Mouse (Mus musculus) left cerebral cortex, adult 8-10 months (tissue): ENCODE measurements around the gene Lce1b. TPM values are rescaled to one million over a fixed set of nuclear protein-coding genes. Genes with fewer than 3 reads are reported as not detected.
"Not testable (repeated sequence)": the region's sequence is repeated elsewhere in the genome, so short reads cannot be mapped to it uniquely, and the experiment has no call there.

Experiments
- DNase-seq, 2 experiments: peaks; one replicate each; pipeline ENCODE4 v3.0.0; 2022; ENCODE audit warnings: low spot score in 2 of 2
- total RNA-seq, 4 experiments: library from RNA; stranded (reverse); gene quantifications; 2 replicates each; pipeline ENCODE4 v1.2.4; 2022

Lce1b gene
- total RNA-seq, result not detected

DNA sequence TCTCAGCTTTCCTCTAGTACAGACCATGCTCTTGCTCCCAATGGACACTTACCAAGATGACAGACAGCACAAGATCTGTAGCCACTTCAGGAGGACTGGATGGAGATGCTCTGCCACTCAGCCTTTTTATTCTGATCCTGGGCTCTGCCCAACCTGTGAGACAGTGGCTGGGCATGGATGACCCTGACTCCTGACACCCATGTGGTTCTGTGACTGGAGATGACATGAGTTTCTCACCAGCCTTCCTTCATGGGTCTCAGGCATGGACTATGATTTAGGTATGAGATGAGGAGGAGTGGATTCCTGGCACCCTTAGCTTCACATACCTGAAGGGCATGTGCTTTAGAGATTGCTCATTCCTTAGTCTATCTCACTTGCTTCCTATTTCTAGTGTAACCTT is at the start of gene Lce1b:
TSS of gene Lce1b (minus strand) at position 101 of the 400 bp plus-strand sequence.
- DNase-seq, result no peak

DNA sequence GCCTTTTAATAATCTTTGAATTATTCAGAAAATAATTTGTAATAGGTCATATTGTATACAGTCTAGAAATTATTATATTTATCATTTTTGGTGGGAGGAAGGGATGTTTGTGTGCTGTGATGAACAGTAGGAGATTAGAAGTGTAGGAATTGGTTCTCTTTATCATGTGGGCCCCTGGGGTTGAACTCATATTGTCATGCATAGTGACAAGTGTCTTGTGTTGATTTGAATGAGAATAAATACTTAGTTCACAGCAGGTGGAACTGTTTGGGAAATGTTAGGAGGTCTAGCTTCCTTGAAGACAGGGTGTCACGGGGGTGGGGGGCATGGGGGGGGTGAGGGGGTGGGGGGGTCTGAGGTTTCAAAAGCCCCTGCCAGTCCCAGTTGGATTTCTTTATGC is 37.9 kb upstream of the Lce1b start:
- DNase-seq, result no peak

DNA sequence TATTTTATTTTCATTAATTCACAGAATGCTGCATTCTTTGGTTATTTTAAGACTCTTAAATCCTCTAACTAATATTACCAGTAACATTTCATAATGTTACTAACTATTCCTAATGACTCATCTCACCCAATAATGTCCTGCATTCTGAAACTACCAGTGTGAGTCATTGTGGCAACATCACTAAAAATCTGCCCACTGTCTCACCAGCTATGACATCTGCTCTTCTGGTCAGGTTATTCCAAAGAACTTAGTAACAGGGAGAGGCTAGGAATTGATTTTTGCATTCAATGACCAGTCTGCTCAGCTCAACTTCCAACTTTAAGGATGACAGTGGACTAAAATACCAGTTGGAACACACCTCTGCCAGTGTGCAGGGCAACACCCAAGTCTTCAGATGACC is 35.0 kb upstream of the Lce1b start:
- DNase-seq, result no peak

GRCm38 (mm10) chr3:92689154-92689553 is 32.4 kb upstream of the Lce1b start:
- DNase-seq, result not testable (repeated sequence)

- DNase-seq, result no peak
These were observed 30.4 kb upstream of the Lce1b start, which contains the start of gene Lce1d for GRCm38 (mm10) chr3:92687110-92687509. TSS of gene Lce1d (minus strand) at chr3:92687210.

- DNase-seq, result no peak
These were observed 22.2 kb upstream of the Lce1b start, which contains the start of gene Lce1c for GRCm38 (mm10) chr3:92678947-92679346. TSS of gene Lce1c (plus strand) at chr3:92679247.

- DNase-seq, result no peak
These were observed 13.5 kb upstream of the Lce1b start, which contains the start of gene Lce1a2 for GRCm38 (mm10) chr3:92670215-92670614. TSS of gene Lce1a2 (minus strand) at chr3:92670315.

- no peak for DNase-seq
These were observed 8.5 kb downstream of the Lce1b start, which contains the start of gene Lce1a1 for GRCm38 (mm10) chr3:92648207-92648606. TSS of gene Lce1a1 (minus strand) at chr3:92648307.

DNA sequence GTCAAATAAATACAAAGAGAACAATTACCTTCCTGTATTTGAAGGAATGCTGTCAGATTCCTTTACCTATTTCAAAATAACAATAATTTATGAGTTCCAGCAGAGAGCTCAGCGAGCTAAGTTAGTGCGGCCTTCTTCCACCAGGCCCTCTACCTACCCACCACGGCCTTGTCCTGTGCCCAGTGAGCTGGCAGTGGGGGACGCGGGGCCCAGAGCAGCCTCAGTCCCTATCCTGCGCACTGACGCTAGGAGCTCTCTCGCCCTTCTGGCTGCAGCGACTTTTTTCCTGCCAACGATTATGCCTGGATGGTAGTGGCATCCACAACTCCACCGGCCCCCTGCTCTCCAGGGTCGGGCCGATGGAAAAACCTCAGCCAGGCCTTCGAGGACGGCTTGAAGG is 16.9 kb downstream of the Lce1b start:
- no peak for DNase-seq

GRCm38 (mm10) chr3:92638653-92638991 is 18.1 kb downstream of the Lce1b start:
- DNase-seq, result no peak

DNA sequence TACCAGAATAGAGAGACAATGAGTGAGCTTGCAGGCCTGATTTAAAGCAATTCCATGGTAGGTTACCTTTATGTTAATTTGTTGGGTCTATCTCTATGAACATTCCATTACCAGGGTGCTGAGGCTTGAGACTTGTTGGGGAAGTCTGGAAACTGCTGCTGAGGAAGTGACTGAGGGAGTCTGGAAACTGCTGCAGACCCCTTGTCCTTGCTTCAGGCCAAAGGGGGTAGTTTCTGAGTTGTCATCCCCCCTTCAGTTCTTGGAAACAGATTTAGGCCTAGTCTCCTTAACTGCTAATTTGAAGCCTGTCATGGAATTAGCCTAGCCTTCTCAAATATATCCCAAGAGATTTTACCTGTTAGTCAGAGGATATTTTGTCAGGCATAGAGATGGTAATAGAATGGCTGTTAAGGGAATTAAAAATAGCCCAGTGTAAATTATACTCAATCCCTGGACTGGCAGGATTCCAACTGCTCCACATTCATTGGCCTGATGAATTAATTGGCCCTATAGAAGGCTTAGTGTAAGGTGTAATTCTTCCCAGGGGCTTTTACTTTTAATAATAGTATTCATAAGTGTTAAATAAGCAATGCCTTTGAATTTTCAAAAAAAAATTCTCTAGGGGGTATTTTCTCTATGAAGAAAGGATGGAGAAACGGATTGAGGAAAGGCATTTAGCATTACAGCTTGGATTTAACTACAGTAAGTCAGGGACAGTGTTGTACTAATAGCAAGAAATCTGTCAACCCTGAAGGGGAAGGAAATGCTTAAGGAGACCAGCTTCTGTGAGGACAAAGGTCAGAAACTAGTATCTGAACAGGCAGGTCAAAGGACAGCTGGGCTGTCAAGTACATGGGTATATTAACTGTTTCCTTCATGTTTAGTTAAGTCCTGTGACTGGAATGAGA is 18.7 kb downstream of the Lce1b start:
- DNase-seq, result no peak

DNA sequence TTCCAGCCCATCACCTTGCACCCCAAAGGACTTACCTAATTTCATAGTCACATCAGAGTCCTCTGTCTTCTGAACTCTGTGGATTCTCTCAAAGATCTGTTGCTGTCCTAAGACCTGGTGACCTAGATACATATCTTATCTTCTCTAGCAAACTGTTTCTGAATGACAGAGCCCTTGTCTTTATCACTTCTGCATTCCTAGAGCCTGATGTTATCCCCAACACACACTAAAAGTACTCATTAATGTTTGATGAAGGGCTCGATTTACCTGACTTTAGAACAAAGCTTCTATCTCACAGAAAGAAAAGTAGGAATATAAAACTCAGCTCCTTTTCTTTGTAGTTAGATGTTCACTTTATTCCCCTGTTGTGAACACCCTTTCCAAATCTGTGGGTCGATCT is 35.2 kb downstream of the Lce1b start, which contains the start of gene Lce6a:
TSS of gene Lce6a (minus strand) at position 101 of the 400 bp plus-strand sequence.
- no peak for DNase-seq

DNA sequence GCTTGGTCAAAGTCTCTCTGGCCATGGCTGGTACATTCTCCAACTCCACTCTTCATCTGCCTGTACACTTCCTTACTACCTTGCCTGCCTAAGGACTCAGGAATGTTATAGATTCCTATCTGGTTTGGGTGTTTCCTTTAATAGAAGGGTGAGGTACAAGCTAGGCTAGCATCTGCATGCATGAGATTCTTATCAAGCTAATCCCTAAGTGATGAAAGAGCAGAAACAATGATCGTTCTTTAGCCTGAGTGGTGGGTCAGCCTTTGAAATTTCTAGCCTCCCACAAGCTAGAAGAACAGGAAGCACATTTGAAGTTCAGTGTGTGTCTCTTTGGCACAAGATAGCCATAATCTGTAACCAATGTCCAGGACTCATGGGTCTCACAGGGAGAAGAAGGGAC is 46.9 kb downstream of the Lce1b start:
- DNase-seq, result no peak

DNA sequence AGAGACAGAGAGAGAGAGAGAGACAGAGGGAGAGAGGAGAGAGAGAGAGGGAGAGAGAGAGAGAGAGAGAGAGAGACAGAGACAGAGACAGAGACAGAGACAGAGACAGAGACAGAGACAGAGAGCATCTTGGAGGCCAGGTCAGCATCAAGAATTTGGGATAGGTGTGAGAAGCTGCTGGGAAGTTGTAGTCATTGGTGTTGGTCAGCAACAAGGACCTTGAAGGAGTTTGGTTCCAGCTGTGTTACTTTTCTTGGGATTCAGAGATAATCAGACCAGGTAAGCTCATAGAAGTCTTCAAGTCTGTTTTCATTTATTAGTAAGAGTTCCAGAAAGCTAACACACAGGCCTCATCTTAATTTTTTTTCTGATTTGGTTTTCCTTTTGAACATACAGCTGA is 49.3 kb downstream of the Lce1b start, which contains the start of gene 2210017I01Rik:
TSS of gene 2210017I01Rik (minus strand) at position 101 of the 400 bp plus-strand sequence.
- DNase-seq, result no peak

Other genes starting within 250 kb of the Lce1b start
- not detected for gene Sprr2i, start 248.9 kb downstream of the Lce1b start, total RNA-seq
- gene Sprr2j-ps, start 238.8 kb downstream of the Lce1b start, total RNA-seq, result not detected
- gene Gm9774, start 227.5 kb downstream of the Lce1b start, total RNA-seq, result 1 to 10 TPM in 3 of 4 experiments, not detected in 1; 2.3 to 3.3 (median 3.2) TPM
- not detected for gene Sprr2k, start 224.3 kb downstream of the Lce1b start, total RNA-seq
- gene Sprr1b, start 218.1 kb downstream of the Lce1b start, total RNA-seq, result not detected
- not detected for gene Sprr3, start 198.2 kb downstream of the Lce1b start, total RNA-seq
- gene Sprr1a, start 171.0 kb downstream of the Lce1b start, total RNA-seq, result not detected
- gene Sprr4, start 156.4 kb downstream of the Lce1b start, total RNA-seq, result not detected
- not detected for gene 2310046K23Rik, start 122.4 kb downstream of the Lce1b start, total RNA-seq
- not detected for gene Ivl, start 83.2 kb downstream of the Lce1b start, total RNA-seq
- not detected for gene Smcp, start 67.9 kb downstream of the Lce1b start, total RNA-seq
- gene 2210017I01Rik, start 49.4 kb downstream of the Lce1b start, total RNA-seq, result not detected
- gene Lce6a, start 35.3 kb downstream of the Lce1b start, total RNA-seq, result not detected
- gene Lce1a1, start 8.6 kb downstream of the Lce1b start, total RNA-seq, result not detected
- not detected for gene Lce1a2, start 13.4 kb upstream of the Lce1b start, total RNA-seq
- gene Lce1c, start 22.3 kb upstream of the Lce1b start, total RNA-seq, result not detected
- gene Lce1d, start 30.3 kb upstream of the Lce1b start, total RNA-seq, result not detected
- gene Lce1e, start 52.1 kb upstream of the Lce1b start, total RNA-seq, result not detected
- not detected for gene Lce1f, start 63.4 kb upstream of the Lce1b start, total RNA-seq
- gene Gm38119, start 82.2 kb upstream of the Lce1b start, total RNA-seq, result not detected
- not detected for gene Lce1g, start 95.4 kb upstream of the Lce1b start, total RNA-seq
- not detected for gene Lce1h, start 108.1 kb upstream of the Lce1b start, total RNA-seq
- not detected for gene Lce1i, start 122.0 kb upstream of the Lce1b start, total RNA-seq
- not detected for gene Lce1j, start 133.6 kb upstream of the Lce1b start, total RNA-seq
- not detected for gene Lce1k, start 151.0 kb upstream of the Lce1b start, total RNA-seq
- gene Kprp, start 170.3 kb upstream of the Lce1b start, total RNA-seq, result not detected
- gene Lce1l, start 194.4 kb upstream of the Lce1b start, total RNA-seq, result not detected
- gene 2310050C09Rik, start 213.3 kb upstream of the Lce1b start, total RNA-seq, result not detected